Mouse (Mus musculus): ENCODE results near the gene Gtpbp2. TPM values are rescaled to one million over a fixed set of nuclear protein-coding genes. Genes with fewer than 3 reads are reported as not detected.

Gene Gtpbp2
- polyA plus RNA-seq, 1 experiment from 2014 or later: 46.2 TPM

- no peaks in the 10 kb centered on the region for H3K9me3 ChIP-seq
- no peak overlapping the region for H3K4me2 ChIP-seq
- H3K36me3 ChIP-seq (replicated peaks): peaks cover 64% of the 10 kb centered on the region
- 88% methylated on average over 4 of the region's 4 CpGs for WGBS
- H3K9ac ChIP-seq: no peak overlapping the region
- no peak for ATAC-seq (replicated peaks)
- no peak overlapping the region for H3K27ac ChIP-seq
- no peaks in the 10 kb centered on the region for H3K27me3 ChIP-seq (replicated peaks)
- no peaks in the 10 kb centered on the region for H3K4me1 ChIP-seq
- no peak overlapping the region for H3K4me3 ChIP-seq
Observed at GRCm38 (mm10) chr17:46182273-46182672, 21.4 kb downstream of the Gtpbp2 start.

- Histone ChIP-seq H3K4me2 (no peak overlapping the region), H3K27me3 (replicated peaks) (no peaks in the 10 kb centered on the region), H3K9ac (no peak overlapping the region), H3K4me1 (no peaks in the 10 kb centered on the region), H3K27ac (no peak overlapping the region), H3K9me3 (no peaks in the 10 kb centered on the region), H3K36me3 (replicated peaks) (peaks cover 55% of the 10 kb centered on the region), H3K4me3 (no peak overlapping the region)
- 99% methylated on average over 2 of the region's 2 CpGs for WGBS
- ATAC-seq (replicated peaks): no peak
Observed at GRCm38 (mm10) chr17:46188829-46189228, 28.0 kb downstream of the Gtpbp2 start.

- WGBS: 59% methylated on average over 6 of the region's 6 CpGs
- Histone ChIP-seq H3K4me2 (peak overlapping the region; percentile 82; the same call in 1 of the 2 replicates), H3K9ac (peak overlapping the region; percentile 68; the same call in 1 of the 2 replicates), H3K9me3 (no peaks in the 10 kb centered on the region), H3K27ac (no peak overlapping the region), H3K4me1 (peaks cover 34% of the 10 kb centered on the region), H3K4me3 (peak overlapping the region; percentile 90), H3K27me3 (replicated peaks) (no peaks in the 10 kb centered on the region), H3K36me3 (replicated peaks) (peaks cover 14% of the 10 kb centered on the region)
- ATAC-seq (replicated peaks): no peak
Observed at GRCm38 (mm10) chr17:46201151-46201550, 40.3 kb downstream of the Gtpbp2 start.

- Histone ChIP-seq H3K9ac (peak within 1 kb of the TSS; percentile 86), H3K36me3 (replicated peaks) (peaks cover 15% of the 10 kb centered on the region; the same call in 1 of the 2 replicates), H3K4me1 (peaks cover 34% of the 10 kb centered on the region), H3K27ac (peak within 1 kb of the TSS; percentile 81), H3K4me2 (peak within 1 kb of the TSS; percentile 94), H3K9me3 (no peaks in the 10 kb centered on the region), H3K4me3 (peak within 1 kb of the TSS; percentile 90), H3K27me3 (replicated peaks) (no peaks in the 10 kb centered on the region)
- ATAC-seq (replicated peaks): peak; percentile 96
- WGBS: under 1% methylated on average over 66 of the region's 66 CpGs
Observed at GRCm38 (mm10) chr17:46202421-46203071, 41.7 kb downstream of the Gtpbp2 start, which contains the start of the genes Polh and Xpo5. TSS of gene Polh (minus strand) at chr17:46202645. TSS of gene Xpo5 (plus strand) at chr17:46202782.

GRCm38 (mm10) chr17:46203078-46203477 lies 42.2 kb downstream of the Gtpbp2 start:
- Histone ChIP-seq H3K9me3 (no peaks in the 10 kb centered on the region), H3K9ac (peak overlapping the region; percentile 86), H3K4me1 (peaks cover 34% of the 10 kb centered on the region), H3K4me3 (peak overlapping the region; percentile 90), H3K36me3 (replicated peaks) (peaks cover 20% of the 10 kb centered on the region), H3K27ac (peak overlapping the region; percentile 81), H3K4me2 (peak overlapping the region; percentile 94), H3K27me3 (replicated peaks) (no peaks in the 10 kb centered on the region)
- peak; percentile 66 for ATAC-seq (replicated peaks)
- 0% methylated on average over 20 of the region's 20 CpGs for WGBS

GRCm38 (mm10) chr17:46206676-46207075 lies 45.8 kb downstream of the Gtpbp2 start:
- ATAC-seq (replicated peaks): no peak
- Histone ChIP-seq H3K27ac (no peak overlapping the region), H3K27me3 (replicated peaks) (no peaks in the 10 kb centered on the region), H3K9me3 (no peaks in the 10 kb centered on the region), H3K36me3 (replicated peaks) (peaks cover 46% of the 10 kb centered on the region), H3K9ac (no peak overlapping the region), H3K4me2 (no peak overlapping the region), H3K4me3 (no peak overlapping the region), H3K4me1 (peaks cover 20% of the 10 kb centered on the region)

GRCm38 (mm10) chr17:46210550-46210949 lies 49.7 kb downstream of the Gtpbp2 start:
- ATAC-seq (replicated peaks): no peak
- Histone ChIP-seq H3K4me3 (no peak overlapping the region), H3K9me3 (no peaks in the 10 kb centered on the region), H3K36me3 (replicated peaks) (peaks cover 74% of the 10 kb centered on the region), H3K27ac (no peak overlapping the region), H3K9ac (no peak overlapping the region), H3K27me3 (replicated peaks) (no peaks in the 10 kb centered on the region), H3K4me1 (no peaks in the 10 kb centered on the region), H3K4me2 (no peak overlapping the region)
- 94% methylated on average over 3 of the region's 3 CpGs for WGBS

Other genes starting within 250 kb of the Gtpbp2 start
- 4.0 and 5.4 TPM in 2 replicates for gene Vegfa, start 128.7 kb upstream of the Gtpbp2 start, polyA plus RNA-seq (2015; fragmentation: Nextera tagmentation; extraction: Ambion mirVana)
- gene Mrps18a, start 50.0 kb upstream of the Gtpbp2 start, polyA plus RNA-seq (2015; fragmentation: Nextera tagmentation; extraction: Ambion mirVana): 147 TPM in 2 replicates
- 51.2 and 51.9 TPM in 2 replicates for gene Rsph9, start 16.8 kb upstream of the Gtpbp2 start, polyA plus RNA-seq (2015; fragmentation: Nextera tagmentation; extraction: Ambion mirVana)
- gene Mad2l1bp, start 7.5 kb upstream of the Gtpbp2 start, polyA plus RNA-seq (2015; fragmentation: Nextera tagmentation; extraction: Ambion mirVana): 21.3 and 24.8 TPM in 2 replicates
- 7.4 and 8.2 TPM in 2 replicates for gene Polh, start 41.6 kb downstream of the Gtpbp2 start, polyA plus RNA-seq (2015; fragmentation: Nextera tagmentation; extraction: Ambion mirVana)
- 40.4 and 41.0 TPM in 2 replicates for gene Xpo5, start 41.8 kb downstream of the Gtpbp2 start, polyA plus RNA-seq (2015; fragmentation: Nextera tagmentation; extraction: Ambion mirVana)
- gene Polr1c, start 87.0 kb downstream of the Gtpbp2 start, polyA plus RNA-seq (2015; fragmentation: Nextera tagmentation; extraction: Ambion mirVana): 71.6 and 78.4 TPM in 2 replicates
- 95.2 and 107 TPM in 2 replicates for gene Yipf3, start 87.0 kb downstream of the Gtpbp2 start, polyA plus RNA-seq (2015; fragmentation: Nextera tagmentation; extraction: Ambion mirVana)
- gene Lrrc73, start 92.5 kb downstream of the Gtpbp2 start, polyA plus RNA-seq (2015; fragmentation: Nextera tagmentation; extraction: Ambion mirVana): 14.7 and 16.6 TPM in 2 replicates
- gene Tjap1, start 122.0 kb downstream of the Gtpbp2 start, polyA plus RNA-seq (2015; fragmentation: Nextera tagmentation; extraction: Ambion mirVana): 29.4 and 31.4 TPM in 2 replicates
- gene Dlk2, start 136.4 kb downstream of the Gtpbp2 start, polyA plus RNA-seq (2015; fragmentation: Nextera tagmentation; extraction: Ambion mirVana): 22.5 and 23.7 TPM in 2 replicates
- gene Abcc10, start 167.3 kb downstream of the Gtpbp2 start, polyA plus RNA-seq (2015; fragmentation: Nextera tagmentation; extraction: Ambion mirVana): 10.7 TPM in 2 replicates
- gene Zfp318, start 222.7 kb downstream of the Gtpbp2 start, polyA plus RNA-seq (2015; fragmentation: Nextera tagmentation; extraction: Ambion mirVana): 18.7 and 21.8 TPM in 2 replicates

Measured in midbrain, embryonic 15.5 days (tissue).